Mouse (Mus musculus): ENCODE measurements around the gene Ifnk.

GRCm38 (mm10) chr4:35175566-35175965 is 23.7 kb downstream of the Ifnk start:
- TF ChIP-seq GATA1 (IDR thresholded peaks at IDR 0.05; ENCODE audit: borderline replicate concordance, low read length) (no peak), FLI1 (IDR thresholded peaks at IDR 0.05; ENCODE audit: low read length) (no peak)
